Mouse (Mus musculus) CH12.LX (cell line): ENCODE measurements around the gene Dgkz.

Experiments
- KAT2A ChIP-seq: IDR thresholded peaks from 2 replicates; pipeline ENCODE4 v1.6.1; 2012; ENCODE audit warnings: low read length, improper control_type of control experiment, inconsistent platforms; ENCODE audit not compliant: insufficient replicate concordance
- MAFK ChIP-seq: IDR thresholded peaks from 2 replicates; pipeline ENCODE4 v1.6.1; 2011; ENCODE audit warnings: low read length, improper control_type of control experiment; ENCODE audit not compliant: insufficient replicate concordance
- USF1 ChIP-seq: IDR thresholded peaks from 2 replicates; pipeline ENCODE4 v1.6.1; 2014; ENCODE audit warnings: low read depth, mild to moderate bottlenecking, inconsistent platforms, low read length, improper control_type of control experiment

GRCm38 (mm10) chr2:91977960-91978359, 2.3 kb upstream of the Dgkz start:
- no peak for TF ChIP-seq USF1
- no peak for TF ChIP-seq MAFK
- no peak for TF ChIP-seq KAT2A
